Mouse (Mus musculus) lung, postnatal 4 days (tissue): ENCODE data around the gene Mvb12b.

Source experiments
- DNase-seq, 2 experiments: peaks; one replicate each; pipeline ENCODE4 v3.0.0; 2021

Gene Mvb12b

DNA sequence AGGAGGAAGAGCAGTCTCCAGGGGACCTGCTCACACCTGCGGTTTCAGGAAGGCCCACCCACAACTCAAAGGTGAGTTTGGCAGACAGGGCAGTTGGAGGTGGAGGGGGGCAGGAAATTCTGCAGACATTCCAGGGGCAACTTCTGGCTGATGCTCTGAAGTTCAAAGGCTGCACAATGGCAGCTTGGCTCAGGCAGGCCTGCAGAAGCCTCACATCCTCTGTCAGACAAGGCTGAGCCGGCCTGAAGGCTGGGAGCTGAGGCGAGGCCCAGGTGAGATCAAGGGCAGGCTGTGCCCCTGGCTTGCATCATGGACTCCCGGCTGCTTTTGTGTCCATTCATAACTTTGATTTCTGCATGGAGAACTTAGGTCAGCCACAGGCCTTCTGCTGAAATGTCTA, 41.1 kb downstream of the Mvb12b start:
- DNase-seq: no peak

DNA sequence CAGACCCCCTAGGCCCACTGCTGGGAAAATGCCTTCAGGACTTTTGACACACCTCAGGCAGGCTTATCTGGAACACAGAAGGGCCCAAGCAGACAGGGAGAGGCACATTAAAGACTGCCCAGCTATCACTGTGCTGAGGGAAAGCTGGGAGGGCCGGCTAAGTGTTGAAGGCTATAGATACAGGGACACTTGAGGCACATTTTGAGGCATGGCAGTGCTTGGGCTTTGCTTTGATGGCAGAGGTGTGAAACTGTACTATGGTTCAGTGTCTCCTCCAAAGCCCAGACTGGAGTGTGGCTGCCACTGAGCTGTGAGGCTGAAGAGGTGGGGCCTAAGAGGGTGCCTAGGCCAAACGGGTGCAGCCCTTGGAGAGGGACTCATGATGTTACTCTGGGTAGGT, 44.1 kb downstream of the Mvb12b start:
- DNase-seq: peak in 1 of 2 experiments; percentile 11

DNA sequence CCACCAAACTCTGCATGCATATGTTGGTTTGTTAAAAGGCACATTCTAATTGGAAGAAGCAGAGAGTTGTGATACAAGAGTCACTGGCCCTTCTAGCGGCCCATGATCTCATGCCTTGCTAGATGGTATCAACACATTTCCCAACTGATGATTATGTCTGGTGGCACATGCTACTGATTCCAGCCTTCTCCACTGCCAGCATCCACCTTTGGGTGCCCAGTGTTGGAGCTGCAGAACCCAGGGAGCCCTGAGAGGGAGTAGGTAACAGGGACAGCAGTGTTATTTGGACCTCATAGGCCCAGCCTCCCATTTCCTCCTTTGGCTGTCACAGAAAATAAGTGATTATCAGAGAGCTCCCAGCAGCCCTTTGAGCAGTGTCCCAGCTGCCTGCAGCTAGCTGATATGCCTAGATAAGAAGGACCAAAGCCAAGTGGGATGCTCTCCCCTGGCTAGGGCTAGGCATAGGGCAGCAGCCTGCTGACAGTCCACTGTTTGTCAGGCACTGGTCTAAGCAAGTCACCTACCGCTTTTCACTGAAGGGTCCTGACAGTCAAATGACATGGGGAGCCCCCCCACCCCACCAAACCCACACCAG, 44.7 kb downstream of the Mvb12b start:
- DNase-seq: peak in 1 of 2 experiments; percentile 39

DNA sequence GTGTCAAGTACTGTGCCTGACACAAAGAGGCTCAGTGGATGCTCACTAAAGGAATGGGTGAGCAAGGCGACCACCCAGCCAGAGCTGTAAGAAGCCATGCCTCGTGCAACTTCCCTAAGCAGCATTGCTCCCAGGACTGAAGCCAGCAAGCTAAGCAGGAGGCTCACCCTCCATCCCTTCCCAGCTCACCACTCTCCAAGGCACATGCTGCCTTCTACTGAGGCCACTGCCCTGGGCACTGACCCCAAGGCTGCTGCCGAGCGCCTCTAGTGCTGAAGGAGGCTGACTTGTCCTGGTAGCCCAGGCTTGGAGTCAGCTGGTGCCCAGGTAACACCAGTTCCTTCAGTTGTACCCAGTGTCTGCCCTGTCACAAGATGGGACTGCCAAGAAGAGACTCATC, 45.8 kb downstream of the Mvb12b start:
- DNase-seq: peak in 1 of 2 experiments; percentile 19

DNA sequence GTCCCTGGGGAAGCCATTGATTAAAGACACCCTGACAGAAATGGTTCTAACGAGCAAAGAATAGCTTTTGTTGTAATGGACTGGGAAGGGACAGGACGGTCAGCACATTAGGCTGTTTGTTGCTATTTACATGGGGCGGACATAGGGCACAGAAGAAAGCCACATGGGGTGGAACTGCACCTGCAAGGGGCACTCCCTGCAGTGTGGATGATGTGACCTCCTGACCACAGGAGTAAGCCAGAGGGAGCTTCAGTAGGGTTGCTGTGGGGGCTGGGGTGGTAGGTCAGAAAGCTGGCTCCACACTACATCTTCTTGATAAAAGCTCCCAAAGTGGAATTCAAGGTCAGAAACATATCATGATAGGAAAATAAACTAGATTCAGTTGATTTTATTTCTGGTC, 47.3 kb downstream of the Mvb12b start:
- no peak for DNase-seq

DNA sequence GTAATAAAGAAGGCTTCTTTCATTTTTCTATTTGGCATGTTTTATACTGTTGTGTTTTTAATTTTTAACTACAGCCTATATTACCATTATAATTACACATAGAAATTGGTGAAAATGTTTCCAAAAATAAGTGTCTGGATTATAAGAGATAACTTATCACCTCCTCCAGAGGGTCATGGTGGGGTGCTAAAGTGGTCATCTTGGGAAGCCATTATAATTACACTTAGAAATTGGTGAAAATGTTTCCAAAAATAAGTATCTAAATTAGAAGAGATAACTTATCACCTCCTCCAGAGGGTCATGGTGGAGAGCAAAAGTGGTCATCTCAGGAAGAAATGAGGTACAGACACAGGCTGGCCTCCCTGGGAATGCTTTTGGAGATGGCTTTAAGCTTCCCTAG, 48.5 kb downstream of the Mvb12b start:
- no peak for DNase-seq

DNA sequence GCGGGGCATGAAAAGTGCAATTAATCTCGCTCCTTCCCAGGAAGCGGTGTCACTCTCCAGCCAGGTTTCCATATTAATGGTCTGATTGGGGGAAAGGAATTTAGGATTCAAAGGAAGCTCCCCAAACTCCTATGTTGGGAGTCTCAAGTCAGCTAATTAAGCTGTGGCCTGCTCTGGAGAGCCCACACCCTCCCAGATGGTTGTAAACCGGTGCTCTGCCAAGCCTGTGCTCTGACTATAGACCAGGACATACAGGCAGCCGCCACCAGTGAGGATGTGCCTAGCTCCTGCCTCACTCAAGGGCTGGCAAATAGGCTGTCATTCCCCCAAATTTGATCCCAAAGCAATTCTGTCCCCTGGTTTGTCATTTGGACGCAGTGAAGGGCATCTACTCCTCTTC, 50.4 kb downstream of the Mvb12b start:
- no peak for DNase-seq

DNA sequence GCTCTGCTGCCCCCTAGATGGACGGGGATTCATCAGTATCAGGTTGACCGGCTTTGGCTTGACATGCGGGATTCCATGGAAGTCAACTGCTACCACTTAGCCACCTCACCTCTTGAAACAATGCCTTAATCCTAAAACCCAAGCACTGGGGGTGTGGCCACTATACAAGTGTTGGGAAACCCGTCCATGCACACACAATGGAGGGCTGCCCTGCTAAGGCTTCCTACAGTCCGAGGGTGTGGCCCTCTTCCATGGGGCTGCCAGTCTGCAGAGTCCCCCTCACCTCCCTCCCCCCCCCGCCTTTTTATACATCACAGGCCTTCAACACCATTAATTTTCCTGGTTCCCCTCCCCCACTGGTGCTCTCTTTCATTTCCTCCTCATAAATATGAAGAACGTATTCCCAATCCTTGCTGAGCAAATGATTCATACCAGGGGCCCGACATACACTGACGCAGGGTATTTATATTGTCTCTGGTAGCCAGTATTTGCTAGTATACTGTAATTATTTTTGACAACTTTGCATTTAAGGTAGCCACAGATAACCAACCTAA, 51.0 kb downstream of the Mvb12b start:
- DNase-seq: no peak

DNA sequence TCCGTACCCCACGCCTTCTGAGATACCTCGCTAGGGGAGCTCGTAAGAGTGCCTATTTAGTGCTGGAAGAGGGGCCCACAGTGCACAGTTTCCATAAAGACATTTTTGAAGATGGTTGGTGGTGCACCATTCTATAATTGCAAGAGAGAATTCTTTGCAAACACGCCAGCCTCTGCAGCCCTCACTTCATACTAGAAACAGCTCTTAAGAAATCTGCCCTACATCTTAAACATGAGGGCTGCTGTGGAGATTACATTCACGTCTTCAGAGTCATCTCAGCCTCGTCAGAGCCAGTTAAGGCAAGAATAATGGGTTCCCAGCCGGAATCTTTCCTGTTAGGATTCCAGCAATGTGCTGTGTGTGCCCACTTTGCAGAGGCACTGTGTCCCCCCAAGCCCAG, 52.7 kb downstream of the Mvb12b start:
- DNase-seq: no peak

DNA sequence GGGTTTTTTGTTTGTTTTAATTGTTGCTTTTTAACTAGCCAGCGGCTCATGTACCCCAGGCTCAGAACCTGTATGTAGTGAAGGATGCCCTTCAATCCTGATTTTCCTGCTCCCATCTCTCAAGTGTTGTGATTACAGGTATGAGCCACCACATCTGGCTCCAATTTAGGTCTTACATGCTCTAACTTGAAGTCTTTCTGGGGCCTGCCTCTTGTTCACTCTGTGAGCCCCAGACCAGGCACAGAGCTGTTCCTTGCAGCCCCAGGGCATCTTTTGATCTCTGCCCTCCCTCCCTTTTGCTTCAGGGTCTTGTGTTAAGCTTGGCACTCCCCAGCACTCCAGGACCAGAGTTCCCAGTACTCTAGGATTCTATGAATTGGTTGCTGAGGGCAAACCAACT, 53.8 kb downstream of the Mvb12b start:
- no peak for DNase-seq

DNA sequence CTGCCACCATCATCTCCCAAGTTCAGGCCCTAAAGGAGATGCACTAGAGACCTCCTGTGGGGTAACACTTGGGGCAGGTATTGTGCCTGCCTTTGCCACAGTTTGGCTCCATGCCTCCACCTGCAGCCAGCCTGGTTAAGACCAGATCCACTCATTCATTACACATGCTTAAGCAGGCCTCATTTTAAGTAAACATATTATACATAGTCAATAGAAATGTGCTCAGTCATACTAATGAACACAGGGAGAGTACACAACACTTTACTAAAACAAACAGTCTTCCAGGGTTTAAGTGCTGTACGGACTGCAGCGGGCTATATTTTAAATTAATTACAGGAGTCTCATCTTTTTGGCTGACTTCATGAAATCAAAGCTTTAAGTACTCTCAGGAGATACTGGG, 57.9 kb downstream of the Mvb12b start:
- DNase-seq: no peak

DNA sequence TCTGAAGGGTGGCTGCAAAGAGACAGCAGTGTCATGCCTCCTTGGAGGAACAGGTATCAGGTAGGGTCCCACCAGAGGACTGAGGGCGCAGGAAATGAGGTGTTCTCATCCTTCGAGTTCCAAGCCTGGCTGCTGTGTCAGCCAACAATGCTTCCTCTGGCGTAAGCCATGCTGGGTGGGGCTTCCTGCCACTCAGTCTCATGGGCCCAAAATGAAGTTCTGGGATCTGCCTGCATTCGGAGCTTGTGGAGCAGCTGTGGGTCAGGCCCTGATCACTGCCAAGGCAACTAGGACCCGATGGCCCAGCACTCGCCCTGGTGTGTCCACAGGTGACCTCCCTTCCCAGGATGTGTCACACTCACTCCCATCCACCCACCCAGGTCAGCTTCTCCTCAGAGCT, 61.0 kb downstream of the Mvb12b start:
- no peak for DNase-seq

DNA sequence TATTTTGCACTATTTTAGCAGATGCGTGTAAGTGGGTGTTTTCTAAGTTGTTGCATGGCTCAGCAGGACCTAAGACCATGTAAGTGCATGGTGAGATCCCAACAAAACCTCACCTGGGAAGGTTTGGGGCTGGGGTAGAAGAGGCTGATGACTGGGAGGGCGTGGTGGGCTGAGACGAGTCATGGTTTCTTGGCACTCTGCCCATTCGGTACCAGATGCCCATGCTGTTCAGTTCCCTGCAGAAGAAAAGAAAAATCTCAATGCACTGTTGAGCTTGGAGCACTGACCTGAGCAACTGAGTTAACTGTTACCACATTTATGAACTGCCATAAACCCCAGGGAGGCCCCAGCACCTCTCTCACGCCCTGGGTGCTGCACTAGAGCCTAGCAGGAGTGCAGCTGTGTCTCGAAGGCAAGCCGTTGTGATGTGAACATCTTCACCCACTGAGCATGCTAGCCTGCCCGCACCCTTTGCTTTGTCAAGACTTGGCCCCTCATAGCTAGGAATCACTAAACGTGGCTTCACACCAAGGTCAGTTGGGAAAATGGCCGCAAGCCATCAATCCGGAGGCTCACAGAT, 62.7 kb downstream of the Mvb12b start:
- no peak for DNase-seq

DNA sequence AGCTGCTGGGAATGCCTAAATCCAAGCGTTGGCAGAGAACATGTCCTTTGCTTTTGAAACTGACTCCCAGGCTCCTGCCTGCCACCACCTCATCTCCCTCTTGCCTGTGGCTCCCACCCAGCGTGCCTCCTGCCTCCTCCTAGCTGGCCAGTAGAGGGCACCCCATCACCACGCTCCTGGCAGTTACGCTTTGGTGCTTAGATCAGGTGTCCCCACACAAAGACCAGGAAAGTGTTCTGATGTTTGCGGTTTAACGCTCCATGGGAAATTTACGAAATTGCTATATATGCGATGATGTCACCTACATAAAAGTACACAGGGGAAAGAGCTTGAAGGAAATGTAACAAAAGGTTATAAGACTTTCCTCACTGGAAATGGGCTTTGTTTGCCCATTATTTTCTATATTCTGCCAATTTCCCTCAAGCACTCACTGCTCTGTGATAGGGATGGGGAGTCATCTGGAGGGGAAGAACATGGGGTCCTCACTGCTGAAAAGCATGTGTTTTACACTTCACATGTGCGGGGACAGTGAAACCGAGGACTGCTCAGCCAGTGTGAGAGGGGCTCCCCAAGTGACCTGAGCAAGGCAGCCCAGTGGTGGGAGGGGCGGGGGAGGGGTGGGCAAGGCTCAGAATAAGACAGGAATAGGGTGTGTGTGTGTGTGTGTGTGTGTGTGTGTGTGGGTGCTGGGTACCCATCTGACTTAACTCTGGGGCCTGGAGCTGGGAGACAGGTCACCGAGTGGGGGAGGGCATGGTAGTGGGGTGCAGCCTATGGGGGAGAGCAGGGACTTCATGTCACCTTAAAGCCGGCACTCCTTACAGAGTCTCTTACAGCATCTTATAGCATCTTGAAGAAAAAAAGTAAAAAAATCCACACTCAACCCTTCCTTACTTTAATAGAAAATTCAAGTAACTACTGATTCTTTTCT, 65.8 kb downstream of the Mvb12b start:
- peak; percentile 84 to 89 for DNase-seq

DNA sequence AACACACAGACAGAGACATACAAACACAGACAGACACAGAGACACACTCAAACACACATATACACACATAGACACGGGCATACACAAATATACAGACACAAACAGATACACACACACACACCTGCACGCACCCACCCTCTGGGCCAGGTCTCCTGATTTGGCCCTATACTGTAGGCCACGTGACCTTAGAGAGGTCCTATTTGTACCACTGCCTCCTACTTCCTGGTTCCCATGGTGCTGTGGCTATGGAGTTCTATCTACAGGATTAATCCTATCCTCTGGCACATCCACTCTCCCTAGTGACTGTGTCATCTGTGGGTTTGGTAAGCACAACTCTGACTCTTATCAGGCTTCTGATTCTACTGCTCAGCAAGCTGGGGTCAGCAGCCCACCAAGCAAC, 67.3 kb downstream of the Mvb12b start:
- DNase-seq: no peak

DNA sequence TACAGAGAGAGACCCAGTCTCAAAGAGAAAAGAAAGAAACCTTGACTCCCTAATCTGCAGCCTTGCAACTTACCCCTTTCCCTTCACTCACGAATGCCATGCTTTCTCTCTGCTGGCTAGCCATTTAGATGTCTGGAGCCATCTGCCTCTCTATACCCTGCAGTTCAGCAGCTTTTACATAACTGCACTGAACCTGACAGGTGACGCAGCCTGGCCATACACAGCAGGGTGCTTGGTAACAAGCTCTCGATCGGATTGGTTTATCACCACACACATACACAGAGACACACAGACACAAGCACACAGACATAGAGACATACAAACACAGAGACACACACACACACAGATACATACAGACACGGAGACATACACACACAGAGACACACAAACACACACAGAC, 67.7 kb downstream of the Mvb12b start:
- DNase-seq: no peak

DNA sequence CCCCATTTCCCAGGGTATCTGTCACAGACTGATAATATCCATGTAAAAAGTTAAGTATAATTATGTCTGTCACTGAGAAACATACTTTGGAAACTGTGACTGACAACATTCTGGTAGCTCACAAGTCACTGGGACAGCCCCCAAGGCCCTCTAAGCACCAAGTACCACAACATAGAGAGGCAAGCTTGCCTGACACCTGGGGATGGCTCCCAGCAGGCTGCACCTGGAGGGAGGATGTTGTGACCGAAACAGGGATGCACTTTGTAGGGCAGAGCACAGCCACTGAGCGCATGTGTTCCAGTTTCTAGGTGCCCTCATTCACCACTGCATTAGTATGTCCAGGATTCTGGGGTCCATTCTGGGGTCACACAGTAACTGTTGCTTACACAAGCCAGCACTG, 69.4 kb downstream of the Mvb12b start:
- DNase-seq: no peak

DNA sequence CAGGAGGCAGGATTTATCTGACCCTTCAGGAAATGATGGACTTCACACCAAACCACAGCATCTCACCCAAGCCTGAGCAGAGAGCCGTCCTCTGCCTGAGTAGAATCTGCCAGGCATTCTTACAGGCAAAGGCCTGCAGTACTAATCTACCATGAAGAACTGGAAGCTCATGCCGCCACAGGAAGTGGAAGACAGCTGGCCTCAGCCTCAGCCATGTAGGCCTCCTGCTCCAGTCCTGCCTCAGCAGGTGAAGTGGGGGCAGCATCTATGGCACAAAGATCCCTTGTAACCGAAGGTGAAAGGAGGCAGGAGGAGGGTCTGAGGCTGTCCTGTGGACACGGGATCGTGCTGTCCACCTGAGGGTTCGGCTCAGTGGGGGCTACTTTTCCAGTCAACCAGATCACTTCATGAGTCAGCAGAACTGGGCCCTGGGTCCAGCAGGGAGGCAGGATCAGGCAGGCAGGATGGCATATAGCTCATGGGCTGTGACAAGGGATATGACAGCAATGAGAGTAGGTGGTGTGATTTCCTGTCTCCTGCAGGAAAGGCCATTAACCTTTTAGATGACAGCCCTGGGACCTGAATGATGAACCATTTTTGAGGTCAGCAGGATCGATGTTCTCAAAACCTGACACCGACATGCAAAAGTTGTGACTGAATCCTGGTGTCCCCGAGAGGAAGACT, 69.9 kb downstream of the Mvb12b start:
- no peak for DNase-seq

DNA sequence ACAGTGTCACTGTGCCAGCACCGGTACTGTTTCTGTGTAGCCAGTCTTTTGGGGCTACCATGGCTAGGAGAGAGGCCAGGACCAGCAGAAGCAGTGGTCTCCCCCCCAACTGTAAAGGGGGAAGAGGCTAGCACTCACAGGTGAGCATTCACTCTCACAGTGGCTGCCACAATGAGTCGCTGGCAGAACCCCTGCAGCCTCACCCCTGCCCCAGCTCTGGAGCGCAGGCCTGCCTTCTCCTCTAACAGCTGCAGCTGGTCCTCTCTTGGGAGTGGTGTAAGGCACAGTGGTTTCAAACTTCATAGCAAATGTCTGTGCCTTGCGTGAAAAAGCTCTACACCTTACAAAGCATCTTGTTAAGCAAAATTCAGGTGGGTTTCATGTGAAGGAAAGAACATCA, 70.7 kb downstream of the Mvb12b start:
- DNase-seq: no peak

DNA sequence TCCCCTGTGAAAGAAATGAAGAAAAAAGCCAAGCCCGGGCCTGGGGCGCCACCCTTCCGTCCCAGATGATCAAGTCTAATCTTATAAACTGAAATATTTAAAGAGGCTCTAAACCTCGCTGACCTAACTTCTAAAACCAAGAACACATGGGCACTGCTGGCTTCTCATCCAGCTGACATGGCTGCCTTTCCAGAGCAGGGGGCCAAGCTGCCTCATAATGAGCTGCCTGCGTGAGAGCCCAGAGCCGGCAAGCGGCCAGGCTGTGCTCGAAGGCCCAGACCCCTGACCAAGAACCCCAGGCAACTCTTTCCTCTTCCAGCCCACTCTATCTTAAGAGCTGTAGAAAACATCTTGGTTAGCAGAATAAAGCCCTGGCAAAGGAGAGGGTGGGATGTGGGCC, 73.2 kb downstream of the Mvb12b start:
- DNase-seq: peak in 1 of 2 experiments; percentile 46

DNA sequence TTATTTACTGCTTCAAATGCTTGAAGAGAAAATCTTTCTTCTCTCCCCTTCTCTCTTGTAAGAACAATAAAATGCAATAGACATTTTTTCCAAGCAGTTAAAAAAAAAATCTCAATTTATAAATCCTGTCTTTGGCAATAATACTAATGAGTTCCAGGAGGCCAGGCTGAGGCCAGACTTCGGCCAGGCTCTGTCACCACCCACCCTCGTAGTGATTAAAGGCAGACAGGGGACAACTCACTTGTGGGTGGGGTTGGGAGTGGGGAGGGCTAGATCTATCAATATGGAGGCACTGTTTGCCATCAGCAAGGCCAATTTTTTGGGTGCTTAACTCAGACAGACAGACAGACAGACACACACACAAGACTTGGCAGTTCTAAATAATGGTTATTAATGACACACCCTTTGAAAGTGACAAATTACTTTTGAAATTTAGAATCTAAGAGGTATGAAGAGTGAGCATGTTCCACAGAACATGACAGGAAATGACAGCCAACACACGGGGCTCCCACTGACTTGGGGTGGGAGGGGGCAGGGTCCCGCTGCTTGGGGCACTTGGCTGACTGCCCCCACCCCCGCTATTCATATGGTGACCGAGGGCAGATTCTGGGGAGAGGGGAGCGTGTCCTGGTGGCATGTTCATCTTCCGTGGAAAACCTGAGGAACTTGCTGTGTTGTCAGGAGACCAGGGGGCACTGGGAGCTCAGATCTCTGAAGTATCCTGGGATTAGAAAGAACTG, 74.1 kb downstream of the Mvb12b start:
- DNase-seq: peak in 1 of 2 experiments; percentile 52

DNA sequence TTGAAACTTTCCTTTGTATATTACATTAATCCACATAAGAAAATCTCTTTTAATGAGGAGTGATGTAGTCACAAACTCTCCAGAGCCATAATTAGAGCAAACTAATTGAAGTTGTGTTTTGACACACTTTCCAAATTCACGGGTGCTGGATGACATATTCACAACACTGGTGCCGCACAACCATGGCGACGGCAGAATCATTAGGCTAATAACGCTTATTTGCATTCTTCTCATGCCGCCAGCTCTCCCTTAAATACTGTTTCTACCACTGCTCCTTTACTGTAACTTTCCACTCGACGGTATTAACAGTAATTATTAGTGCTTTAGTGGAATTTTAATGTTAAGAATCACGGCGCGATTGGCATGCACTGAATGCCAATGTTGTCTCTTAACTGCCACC, 74.8 kb downstream of the Mvb12b start:
- DNase-seq: no peak
